Mouse (Mus musculus) forebrain, embryonic 16.5 days (tissue): Measurements from ENCODE around the gene Dtd1. TPM values are rescaled to one million over a fixed set of nuclear protein-coding genes. Genes with fewer than 3 reads are reported as not detected.

Source experiments
- microRNA-seq: library from miRNA; unstranded; fragments of <30 nt; microRNA quantifications from one replicate; pipeline ENCODE4, GENCODE M21; 2017
- polyA plus RNA-seq: library from polyadenylated mRNA; unstranded; fragments of >200 nt; fragmentation: Nextera tagmentation; extraction: Ambion mirVana; gene quantifications from 2 replicates; pipeline ENCODE4 v1.2.1, GENCODE M21; 2015

Gene Dtd1
- polyA plus RNA-seq, 1 experiment from 2014 or later: 80.4 TPM

Small RNA genes lying within 50 kb of the gene (microRNA-seq; reads per million reads assigned to microRNA genes)
- not detected for gene Gm24823

Other genes with a start within 250 kb of the Dtd1 start
- 28.3 and 29.2 TPM in 2 replicates for gene Kat14, start 230.9 kb upstream of the Dtd1 start, polyA plus RNA-seq
- 2.6 and 3.1 TPM in 2 replicates for gene Pet117, start 230.9 kb upstream of the Dtd1 start, polyA plus RNA-seq
- gene Dzank1, start 72.5 kb upstream of the Dtd1 start, polyA plus RNA-seq: 7.0 and 8.4 TPM in 2 replicates
- gene Polr3f, start 72.2 kb upstream of the Dtd1 start, polyA plus RNA-seq: 31.7 and 34.0 TPM in 2 replicates
- 59.1 and 65.9 TPM in 2 replicates for gene Rbbp9, start 49.0 kb upstream of the Dtd1 start, polyA plus RNA-seq
- gene Sec23b, start 43.7 kb upstream of the Dtd1 start, polyA plus RNA-seq: 66.5 and 67.5 TPM in 2 replicates
- 50.9 and 53.7 TPM in 2 replicates for gene Smim26, start 5.8 kb upstream of the Dtd1 start, polyA plus RNA-seq
- not detected in 2 replicates for gene Scp2d1, start 223.8 kb downstream of the Dtd1 start, polyA plus RNA-seq